Mouse (Mus musculus) mammary gland, adult 2 months (tissue): Measurements from ENCODE around the gene Otulinl. TPM values are rescaled to one million over a fixed set of nuclear protein-coding genes. Genes with fewer than 3 reads are reported as not detected.

Source experiments
- polyA plus RNA-seq: library from polyadenylated mRNA; depleted of rRNA; stranded (reverse); fragments of >200 nt; gene quantifications from 2 replicates; pipeline ENCODE4 v1.2.3, GENCODE M21; 2012; ENCODE audit warnings: low replicate concordance; rRNA removed

Otulinl gene
- polyA plus RNA-seq = 7.6 and 10.7 TPM in 2 replicates

DNA sequence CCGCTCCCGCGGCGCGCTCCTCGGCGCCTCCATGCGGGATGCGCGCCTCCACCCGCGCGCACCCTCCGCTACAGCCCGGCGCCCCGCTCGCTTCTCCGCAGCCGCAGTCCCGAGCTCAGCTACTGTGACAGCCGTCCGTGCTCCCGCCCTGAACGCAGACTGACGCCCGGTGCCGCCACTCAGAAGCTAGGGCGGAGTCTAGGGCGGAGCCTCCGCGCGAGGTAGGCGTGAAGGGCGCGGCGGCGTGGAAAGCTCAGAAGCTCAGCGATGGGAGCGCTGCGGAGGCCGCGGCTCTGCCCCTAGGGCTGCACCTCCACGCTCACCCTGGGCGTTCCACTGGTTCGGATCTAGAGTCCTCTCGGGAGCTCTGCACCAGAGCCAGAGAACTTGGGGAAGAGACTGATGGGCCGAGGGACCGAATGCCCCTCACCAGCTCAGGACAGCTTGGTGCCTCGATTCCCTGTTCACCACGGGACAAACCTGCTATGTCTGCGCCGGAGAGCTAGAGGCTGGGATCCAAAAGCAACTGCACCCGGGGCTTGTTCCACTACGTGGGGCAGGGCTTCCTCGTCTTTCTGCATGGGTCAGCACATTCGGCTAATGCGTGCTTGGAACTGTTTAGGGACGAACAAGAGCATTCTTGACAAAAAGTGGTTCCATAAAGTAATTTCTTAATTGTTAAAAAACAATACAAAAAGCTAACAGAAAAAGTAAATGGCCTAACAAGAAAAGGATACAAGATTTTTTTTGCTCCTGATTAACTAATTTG lies at the start of gene Otulinl:
Otulinl (minus strand) TSS at position 161 of the 769 bp plus-strand sequence.

GRCm38 (mm10) chr15:27630601-27631383 lies 50.6 kb downstream of the Otulinl start, which contains the start of gene Otulin:
Gene Otulin, minus strand, starts transcription at chr15:27630693.

Other genes with a start within 250 kb of the Otulinl start
- gene Ank, start 214.9 kb downstream of the Otulinl start, polyA plus RNA-seq = 51.8 and 106 TPM in 2 replicates
- gene Otulin, start 50.9 kb downstream of the Otulinl start, polyA plus RNA-seq = 26.8 and 28.4 TPM in 2 replicates